Mouse (Mus musculus): ENCODE measurements around the gene Foxb2. TPM values are rescaled to one million over a fixed set of nuclear protein-coding genes. Genes with fewer than 3 reads are reported as not detected.

Foxb2 gene
- 0.31 and 0.84 TPM in 2 replicates for polyA plus RNA-seq (2015; fragmentation: Nextera tagmentation; extraction: Ambion mirVana)

GRCm38 (mm10) chr19:16873221-16873861 lies at the start of gene Foxb2:
Gene Foxb2, minus strand, starts transcription at chr19:16873805.
- H3K4me1 ChIP-seq (replicated peaks): peaks cover 62% of the 10 kb centered on the region
- H3K4me3 ChIP-seq (replicated peaks): peak within 1 kb of the TSS; percentile 52
- peaks cover 99% of the 10 kb centered on the region for H3K27me3 ChIP-seq
- WGBS: under 1% methylated on average over 40 of the region's 40 CpGs
- no peak within 1 kb of the TSS for H3K27ac ChIP-seq
- H3K9me3 ChIP-seq: no peaks in the 10 kb centered on the region
- H3K36me3 ChIP-seq: no peaks in the 10 kb centered on the region
- ATAC-seq: 0 out of 2 replicates have a peak, but pooled peaks have one; percentile 1
- peak within 1 kb of the TSS; percentile 62 for H3K9ac ChIP-seq (replicated peaks)
- H3K4me2 ChIP-seq (replicated peaks): peak within 1 kb of the TSS; percentile 86

DNA sequence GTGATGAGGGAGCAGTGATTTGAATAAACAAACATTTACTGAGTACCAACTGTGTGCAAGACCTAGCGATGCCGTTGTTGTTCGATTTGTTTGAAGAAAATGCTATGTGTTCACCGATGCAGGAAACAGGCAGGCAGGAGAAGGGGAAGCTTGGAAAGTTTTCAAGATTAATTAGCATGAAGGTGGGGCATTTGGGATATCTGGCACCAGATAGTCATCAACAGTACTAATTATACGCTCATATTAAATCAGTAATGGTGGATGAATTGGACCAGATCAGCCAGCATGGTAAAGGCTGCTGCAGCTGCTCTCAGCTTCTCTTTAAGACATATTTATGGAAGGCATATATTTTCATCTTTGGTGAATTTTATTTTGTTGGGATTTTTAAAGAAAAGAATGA lies 37.9 kb upstream of the Foxb2 start:
- Histone ChIP-seq H3K36me3 (no peaks in the 10 kb centered on the region), H3K4me1 (replicated peaks) (no peaks in the 10 kb centered on the region), H3K4me2 (replicated peaks) (no peak overlapping the region), H3K4me3 (replicated peaks) (no peak overlapping the region), H3K27ac (no peak overlapping the region), H3K9ac (replicated peaks) (no peak overlapping the region), H3K9me3 (no peaks in the 10 kb centered on the region), H3K27me3 (no peaks in the 10 kb centered on the region)
- 77% methylated on average over 5 of the region's 5 CpGs for WGBS
- no peak for ATAC-seq

DNA sequence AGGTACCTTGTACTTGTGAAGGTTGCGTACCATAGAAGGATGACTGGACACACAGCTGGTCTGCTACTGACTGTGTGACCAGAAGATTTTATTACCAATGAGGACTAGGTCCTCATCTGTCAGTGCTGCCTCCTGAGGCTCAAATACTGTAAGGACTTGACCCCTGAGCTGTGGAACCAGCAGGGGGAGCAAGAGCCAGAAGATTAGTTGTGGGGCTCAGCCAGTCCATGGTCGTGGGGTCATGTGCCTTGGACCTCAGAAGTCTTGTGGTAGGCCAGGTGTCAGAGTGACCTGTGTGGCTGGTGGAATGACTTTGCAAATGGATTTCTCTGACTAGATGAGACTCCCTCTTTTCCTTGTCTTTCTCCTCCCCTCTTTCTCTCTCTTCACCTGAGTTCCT lies 29.5 kb upstream of the Foxb2 start:
- H3K27ac ChIP-seq: no peak overlapping the region
- 75% methylated on average over 2 of the region's 2 CpGs for WGBS
- H3K9ac ChIP-seq (replicated peaks): no peak overlapping the region
- H3K27me3 ChIP-seq: no peaks in the 10 kb centered on the region
- no peak for ATAC-seq
- H3K36me3 ChIP-seq: no peaks in the 10 kb centered on the region
- H3K4me3 ChIP-seq (replicated peaks): no peak overlapping the region
- no peaks in the 10 kb centered on the region for H3K4me1 ChIP-seq (replicated peaks)
- no peak overlapping the region for H3K4me2 ChIP-seq (replicated peaks)
- no peaks in the 10 kb centered on the region for H3K9me3 ChIP-seq

DNA sequence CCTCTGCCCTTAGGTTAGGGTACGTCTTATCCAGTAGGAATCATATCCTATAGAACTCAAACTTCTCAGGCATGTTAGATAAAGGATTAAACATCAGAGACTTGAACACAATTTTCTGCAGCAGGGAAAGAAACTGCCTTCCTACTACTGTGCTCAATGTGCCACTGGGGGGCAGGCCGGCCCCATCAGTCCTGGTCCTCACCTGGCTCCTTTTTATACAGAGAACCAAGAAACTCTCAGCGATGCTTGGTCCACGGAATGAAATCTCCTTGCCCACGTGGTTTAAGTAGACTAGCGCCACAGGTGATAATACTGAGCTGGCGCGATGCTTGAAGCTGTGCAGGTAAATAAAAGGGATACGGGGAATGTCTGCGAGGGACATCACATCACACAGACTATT lies 26.1 kb upstream of the Foxb2 start:
- no peak overlapping the region for H3K4me2 ChIP-seq (replicated peaks)
- no peak for ATAC-seq
- WGBS: 62% methylated on average over 10 of the region's 10 CpGs
- no peaks in the 10 kb centered on the region for H3K4me1 ChIP-seq (replicated peaks)
- no peaks in the 10 kb centered on the region for H3K9me3 ChIP-seq
- no peaks in the 10 kb centered on the region for H3K36me3 ChIP-seq
- H3K27ac ChIP-seq: no peak overlapping the region
- H3K4me3 ChIP-seq (replicated peaks): no peak overlapping the region
- no peaks in the 10 kb centered on the region for H3K27me3 ChIP-seq
- no peak overlapping the region for H3K9ac ChIP-seq (replicated peaks)

DNA sequence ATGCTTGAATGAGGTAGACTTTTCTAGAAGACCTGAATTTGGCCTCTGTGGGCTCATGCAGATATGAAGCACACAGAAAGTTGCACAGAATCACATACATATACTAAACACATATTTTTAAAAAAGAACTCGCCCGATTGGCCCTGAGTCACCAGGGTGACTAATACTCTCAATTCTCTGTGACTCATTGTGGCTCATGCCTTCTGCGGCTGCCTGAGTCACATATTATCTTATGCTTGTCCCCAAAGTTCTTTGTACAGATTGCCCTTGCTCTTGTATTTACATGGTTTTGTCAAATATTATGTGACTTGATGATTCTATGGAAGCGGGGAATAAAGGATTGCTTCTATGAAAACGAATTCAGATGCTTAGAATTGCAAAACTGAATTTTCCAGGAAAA lies 25.0 kb upstream of the Foxb2 start:
- Histone ChIP-seq H3K9ac (replicated peaks) (no peak overlapping the region), H3K9me3 (no peaks in the 10 kb centered on the region), H3K27me3 (no peaks in the 10 kb centered on the region), H3K4me2 (replicated peaks) (no peak overlapping the region), H3K36me3 (no peaks in the 10 kb centered on the region), H3K4me1 (replicated peaks) (no peaks in the 10 kb centered on the region), H3K27ac (no peak overlapping the region), H3K4me3 (replicated peaks) (no peak overlapping the region)
- ATAC-seq: no peak
- WGBS: 93% methylated on average over 5 of the region's 5 CpGs

DNA sequence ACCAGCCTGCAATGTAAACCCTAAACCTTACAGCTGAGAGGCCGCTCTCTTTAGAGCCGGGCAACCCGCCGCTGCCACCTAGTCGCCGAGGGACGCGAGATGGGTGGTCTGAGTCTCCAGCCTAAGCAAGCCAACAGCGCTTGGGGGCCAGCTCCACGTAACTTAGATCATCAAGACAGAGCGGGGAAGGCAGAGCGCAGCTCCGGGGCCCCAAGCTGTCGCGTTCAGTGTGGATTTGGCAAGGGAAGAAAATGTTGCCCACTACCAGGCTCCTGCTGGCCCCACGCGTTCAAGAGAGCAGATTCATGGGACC lies 2.8 kb upstream of the Foxb2 start:
- H3K4me3 ChIP-seq (replicated peaks): peak overlapping the region; percentile 24
- WGBS: under 1% methylated on average over 17 of the region's 17 CpGs
- H3K27me3 ChIP-seq: peaks cover 91% of the 10 kb centered on the region
- peaks cover 53% of the 10 kb centered on the region for H3K4me1 ChIP-seq (replicated peaks)
- H3K9ac ChIP-seq (replicated peaks): no peak overlapping the region
- H3K9me3 ChIP-seq: no peaks in the 10 kb centered on the region
- peak overlapping the region; percentile 37 for H3K4me2 ChIP-seq (replicated peaks)
- H3K36me3 ChIP-seq: no peaks in the 10 kb centered on the region
- no peak for ATAC-seq
- no peak overlapping the region for H3K27ac ChIP-seq

DNA sequence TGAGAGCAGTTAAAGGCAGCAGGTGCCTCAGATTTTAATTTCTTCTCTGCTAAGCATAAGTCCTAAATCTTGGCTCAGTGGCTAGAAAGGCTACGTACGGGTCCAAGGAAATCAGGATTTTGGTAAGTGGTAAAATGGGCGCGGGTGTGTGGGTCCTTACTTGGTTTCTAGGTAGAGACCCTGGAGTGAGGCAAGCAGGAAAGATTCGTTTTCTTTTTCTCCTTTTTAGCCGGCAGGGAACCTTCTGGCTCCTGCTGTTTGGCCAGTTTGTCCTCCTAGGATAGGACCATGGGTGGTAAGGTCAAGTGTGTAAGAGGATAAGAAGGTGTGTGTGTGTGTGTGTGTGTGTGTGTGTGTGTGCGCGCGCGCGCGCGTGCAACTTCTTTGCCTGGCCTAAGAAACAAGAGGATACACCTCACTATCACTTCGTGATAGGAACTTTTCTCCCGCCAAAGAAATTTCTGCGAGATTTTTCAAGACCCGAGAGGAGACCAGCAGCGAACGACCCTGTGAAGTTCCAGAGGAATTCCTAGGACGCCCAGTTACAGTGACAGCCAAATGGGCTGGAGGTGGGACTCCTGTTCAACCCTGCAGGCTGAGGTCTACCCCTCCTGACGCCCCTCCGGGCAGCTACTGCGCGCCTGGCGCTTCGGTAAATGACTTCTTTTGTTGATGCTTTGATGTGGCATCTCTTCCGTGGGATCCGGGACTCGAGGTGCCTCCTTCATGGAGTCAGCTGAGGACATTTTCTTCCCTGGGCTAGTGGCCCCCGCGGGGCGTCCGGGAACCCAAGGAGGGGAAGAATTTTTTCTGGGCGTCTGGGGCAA lies 2.2 kb upstream of the Foxb2 start:
- H3K4me2 ChIP-seq (replicated peaks): peak overlapping the region; percentile 37

DNA sequence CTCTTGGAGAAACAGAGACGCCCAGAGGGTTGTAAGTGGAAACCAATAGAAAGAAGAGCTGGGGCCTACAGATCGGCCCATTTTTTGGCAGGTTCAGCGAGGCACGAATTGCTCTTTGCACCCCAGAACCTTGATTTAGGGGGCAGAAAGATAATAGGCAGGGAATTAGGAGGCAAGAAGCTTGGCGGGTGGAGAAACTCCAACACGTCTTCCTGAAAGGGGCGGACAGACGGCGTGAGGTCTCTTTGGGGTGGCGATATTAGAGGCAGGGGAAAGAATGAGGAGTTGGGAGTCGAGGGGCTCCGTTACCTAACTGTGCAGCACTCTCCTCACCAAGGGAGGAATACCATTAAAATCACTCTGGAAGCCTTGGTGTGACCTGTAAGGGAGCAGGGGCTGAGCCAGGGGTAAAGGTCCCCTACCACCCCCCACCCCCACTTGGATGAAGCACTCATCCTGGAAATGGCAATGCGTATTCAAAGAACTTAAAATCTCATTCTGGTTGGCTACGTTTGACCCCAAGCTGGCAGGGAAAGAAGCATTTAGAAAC lies 1.5 kb upstream of the Foxb2 start:
- H3K27me3 ChIP-seq: peaks cover 97% of the 10 kb centered on the region
- H3K36me3 ChIP-seq: no peaks in the 10 kb centered on the region
- no peaks in the 10 kb centered on the region for H3K9me3 ChIP-seq
- 1% methylated on average over 14 of the region's 14 CpGs for WGBS
- no peak overlapping the region for H3K27ac ChIP-seq
- H3K4me3 ChIP-seq (replicated peaks): peak overlapping the region; percentile 52; the same call in 1 of the 2 replicates
- no peak overlapping the region for H3K9ac ChIP-seq (replicated peaks)
- H3K4me1 ChIP-seq (replicated peaks): peaks cover 62% of the 10 kb centered on the region
- peak overlapping the region; percentile 86; the same call in 1 of the 2 replicates for H3K4me2 ChIP-seq (replicated peaks)
- ATAC-seq: no peak

More for the DNA sequence above, 2.2 kb upstream of the Foxb2 start:
- under 1% methylated on average over 34 of the region's 34 CpGs for WGBS
- Histone ChIP-seq H3K27ac (no peak overlapping the region), H3K36me3 (no peaks in the 10 kb centered on the region), H3K9me3 (no peaks in the 10 kb centered on the region), H3K4me1 (replicated peaks) (peaks cover 58% of the 10 kb centered on the region), H3K27me3 (peaks cover 95% of the 10 kb centered on the region), H3K9ac (replicated peaks) (no peak overlapping the region), H3K4me3 (replicated peaks) (peak overlapping the region; percentile 24)
- no peak for ATAC-seq

DNA sequence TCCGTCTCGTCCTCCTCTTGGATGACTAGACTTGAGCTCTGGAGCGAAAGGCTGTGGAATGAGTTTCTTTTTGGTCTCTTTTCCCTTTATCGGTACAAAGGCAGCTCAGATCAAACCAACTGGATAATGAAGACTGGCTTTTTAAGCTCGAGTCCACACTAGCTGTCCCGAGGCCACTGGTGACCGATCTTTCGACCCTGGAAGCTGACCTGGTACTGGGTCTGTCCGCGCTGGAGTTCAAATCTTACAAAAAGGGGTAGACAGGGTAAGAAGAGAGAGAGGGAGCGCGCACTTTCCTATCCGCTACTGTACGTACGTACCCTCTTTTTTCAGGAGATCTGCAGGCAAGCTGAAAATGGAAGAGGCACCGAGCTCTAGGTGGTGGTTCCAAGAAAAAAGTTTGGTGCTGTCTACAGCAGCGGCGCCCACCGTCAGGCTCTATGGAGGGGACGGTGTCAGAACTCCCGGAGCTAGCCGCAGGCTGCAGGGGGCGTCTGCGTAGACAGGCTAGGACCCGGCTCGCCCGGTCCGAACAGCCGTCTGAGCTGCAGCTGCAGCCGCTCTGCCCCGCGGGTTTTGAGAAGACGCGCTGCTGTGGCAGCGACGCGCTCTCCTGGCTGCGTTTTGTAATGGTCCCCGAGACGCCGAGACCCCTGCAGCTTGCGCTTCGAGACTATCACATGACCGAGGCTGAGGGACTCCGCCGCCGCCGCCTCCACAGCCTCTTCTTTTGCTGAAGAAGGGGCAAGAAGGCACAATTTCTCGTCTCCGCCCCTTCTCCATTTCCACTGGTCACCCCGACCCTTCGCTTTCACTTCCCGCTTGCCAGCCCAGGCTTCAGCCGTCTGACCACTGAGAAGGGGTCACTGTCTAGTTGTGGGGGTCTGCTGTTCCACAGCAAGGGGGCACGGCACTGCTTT lies 597 bp upstream of the Foxb2 start:
- H3K9me3 ChIP-seq: no peaks in the 10 kb centered on the region
- no peak overlapping the region; the same call in 1 of the 2 replicates for H3K9ac ChIP-seq (replicated peaks)
- peak overlapping the region; percentile 86 for H3K4me2 ChIP-seq (replicated peaks)
- peaks cover 62% of the 10 kb centered on the region for H3K4me1 ChIP-seq (replicated peaks)
- no peaks in the 10 kb centered on the region for H3K36me3 ChIP-seq
- no peak overlapping the region for H3K27ac ChIP-seq
- under 1% methylated on average over 54 of the region's 55 CpGs for WGBS
- H3K4me3 ChIP-seq (replicated peaks): peak overlapping the region; percentile 52
- H3K27me3 ChIP-seq: peaks cover 99% of the 10 kb centered on the region
- peak; percentile 24; the same call in 1 of the 2 replicates for ATAC-seq

DNA sequence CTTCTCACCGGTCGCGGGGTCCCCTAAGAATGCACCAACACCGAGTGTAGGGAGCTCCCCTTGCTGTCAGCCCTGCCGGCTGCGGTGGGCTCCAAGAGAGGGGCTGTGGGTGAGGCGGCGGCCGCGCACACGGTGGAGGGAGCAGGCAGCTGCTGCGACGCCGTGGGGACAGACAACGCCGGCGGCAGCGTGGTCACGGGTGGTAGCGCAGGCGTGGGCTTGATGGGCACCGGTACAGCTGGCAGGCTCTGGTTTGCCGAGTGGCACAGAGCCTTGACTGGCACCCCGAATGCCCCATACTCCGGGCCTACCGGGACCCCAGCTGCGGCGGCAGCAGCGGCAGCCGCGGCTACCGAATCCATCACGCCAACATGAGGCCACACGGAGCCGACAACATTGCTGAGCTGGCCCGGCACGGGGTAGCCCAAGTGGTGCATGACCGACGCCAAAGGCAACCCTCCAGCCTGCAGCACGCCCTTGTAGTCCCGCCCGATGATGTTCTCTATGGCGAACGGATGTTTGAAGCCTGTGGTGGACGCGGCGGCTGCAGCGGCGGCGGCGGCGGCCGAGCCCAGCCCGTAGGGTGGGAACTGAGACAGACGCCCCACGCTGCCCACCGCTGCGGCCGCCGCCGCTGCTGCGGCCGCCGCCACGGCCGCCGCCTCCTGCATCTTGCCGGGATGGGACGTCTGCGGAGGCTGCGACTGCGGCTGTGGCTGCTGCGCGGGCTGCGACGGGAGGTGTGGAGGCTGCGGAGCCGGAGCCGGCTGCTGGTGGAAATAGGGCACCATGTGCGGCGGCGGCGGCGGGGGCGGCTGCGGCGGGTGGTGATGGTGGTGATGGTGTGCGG lies 1.0 kb downstream of the Foxb2 start:
- H3K4me1 ChIP-seq (replicated peaks): peaks cover 62% of the 10 kb centered on the region
- peak overlapping the region; percentile 62 for H3K9ac ChIP-seq (replicated peaks)
- H3K9me3 ChIP-seq: no peaks in the 10 kb centered on the region
- under 1% methylated on average over 73 of the region's 88 CpGs for WGBS
- peak overlapping the region; percentile 86 for H3K4me2 ChIP-seq (replicated peaks)
- H3K27me3 ChIP-seq: peaks cover 99% of the 10 kb centered on the region
- ATAC-seq: peak; percentile 70
- no peak overlapping the region for H3K27ac ChIP-seq
- no peaks in the 10 kb centered on the region for H3K36me3 ChIP-seq
- H3K4me3 ChIP-seq (replicated peaks): peak overlapping the region; percentile 52

Measured in midbrain, embryonic 13.5 days (tissue).